Mouse (Mus musculus) kidney, postnatal 0 days (tissue): ENCODE data around the gene Ugt1a1. TPM values are rescaled to one million over a fixed set of nuclear protein-coding genes. Genes with fewer than 3 reads are reported as not detected.

Source experiments
- ATAC-seq: fragments of 200-750 bp; cut with Nextera tagmentation; replicated peaks from 2 replicates; pipeline ENCODE4 v1.8.0; 2017; ENCODE audit warnings: low read depth, moderate number of reproducible peaks, moderate TSS enrichment, moderate library complexity; ENCODE audit not compliant: low FRiP score
- DNase-seq: peaks from one replicate; pipeline ENCODE4 v3.0.0-alpha.2; 2016; ENCODE audit warnings: low spot score
- H3K27ac ChIP-seq: fragments of 300-500 bp; sonication (generic); 2 replicates; pipeline ENCODE4 v1.5.1; 2014; ENCODE audit warnings: mild to moderate bottlenecking
- H3K27me3 ChIP-seq: fragments of 300-500 bp; sonication (generic); 2 replicates; pipeline ENCODE4 v1.6.1; 2014; ENCODE audit warnings: low read length, mixed read lengths; ENCODE audit not compliant: insufficient read depth
- H3K36me3 ChIP-seq: fragments of 300-500 bp; sonication (generic); 2 replicates; pipeline ENCODE4 v1.6.1; 2014; ENCODE audit warnings: low read length, mixed read lengths; ENCODE audit not compliant: insufficient read depth
- H3K4me1 ChIP-seq: fragments of 300-500 bp; sonication (generic); replicated peaks from 2 replicates; pipeline ENCODE4 v1.6.1; 2014; ENCODE audit warnings: antibody characterized with exemption, low read length, mixed read lengths; ENCODE audit not compliant: insufficient read depth
- H3K4me2 ChIP-seq: fragments of 300-500 bp; sonication (generic); 2 replicates; pipeline ENCODE4 v1.6.1; 2014; ENCODE audit warnings: mild to moderate bottlenecking, low read length, moderate library complexity, mixed read lengths
- H3K4me3 ChIP-seq: fragments of 300-500 bp; sonication (generic); replicated peaks from 2 replicates; pipeline ENCODE4 v1.5.1; 2014; ENCODE audit warnings: low read depth, low read length
- H3K9ac ChIP-seq: fragments of 300-500 bp; sonication (generic); 2 replicates; pipeline ENCODE4 v1.6.1; 2014; ENCODE audit warnings: low read depth, low read length
- H3K9me3 ChIP-seq: fragments of 300-500 bp; sonication (generic); replicated peaks from 2 replicates; pipeline ENCODE4 v1.6.1; 2016; ENCODE audit warnings: low read length, inconsistent platforms, mixed read lengths
- CTCF ChIP-seq: IDR thresholded peaks from 2 replicates; pipeline ENCODE4 v1.5.1; 2016; ENCODE audit warnings: antibody characterized with exemption, low read depth, mild to moderate bottlenecking, moderate library complexity
- WGBS: fragments of 180-500 bp; shearing (Covaris S2); extraction: QIAGEN DNeasy Blood & Tissue Kit; methylation state at CpG from one replicate; pipeline ENCODE4 v1.1.7; 2014; 5-methylcytosine and 5-hydroxymethylcytosine counted together
- polyA plus RNA-seq: library from polyadenylated mRNA; unstranded; fragments of >200 nt; fragmentation: Nextera tagmentation; extraction: Ambion mirVana; gene quantifications from 2 replicates; pipeline ENCODE4 v1.2.1, GENCODE M21; 2015

Gene Ugt1a1
- polyA plus RNA-seq, 1 experiment from 2014 or later, result 6.2 TPM

DNA sequence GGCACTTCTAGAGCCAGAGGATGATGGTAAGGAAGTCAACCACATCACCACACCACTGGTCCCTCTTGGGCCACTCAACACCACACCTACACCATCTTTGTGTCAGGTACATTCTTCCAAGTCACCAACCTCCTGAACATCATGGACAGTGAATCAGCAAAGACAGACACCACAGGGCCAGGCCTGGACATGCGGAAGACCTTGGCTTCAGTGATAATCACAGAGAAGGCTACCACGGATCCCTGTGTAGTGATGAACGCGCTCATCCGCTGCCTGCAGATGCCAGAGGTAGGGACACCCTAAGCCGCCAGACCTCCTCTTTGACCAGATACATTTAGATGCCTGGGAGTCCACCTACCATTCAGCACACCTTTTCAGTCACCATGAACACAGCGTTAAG is 16.4 kb downstream of the Ugt1a1 start:
- H3K9me3 ChIP-seq, result peaks cover 42% of the 10 kb centered on the region; the same call in 1 of the 2 replicates
- no peak for ATAC-seq
- TF ChIP-seq CTCF, result no peak
- no peak for DNase-seq
- H3K4me2 ChIP-seq, result no peak overlapping the region
- H3K4me3 ChIP-seq, result no peak overlapping the region
- H3K27ac ChIP-seq, result no peak overlapping the region
- no peaks in the 10 kb centered on the region for H3K36me3 ChIP-seq
- no peaks in the 10 kb centered on the region for H3K4me1 ChIP-seq
- 71% methylated on average over 7 of the region's 7 CpGs for WGBS
- no peak overlapping the region for H3K9ac ChIP-seq
- no peaks in the 10 kb centered on the region for H3K27me3 ChIP-seq

DNA sequence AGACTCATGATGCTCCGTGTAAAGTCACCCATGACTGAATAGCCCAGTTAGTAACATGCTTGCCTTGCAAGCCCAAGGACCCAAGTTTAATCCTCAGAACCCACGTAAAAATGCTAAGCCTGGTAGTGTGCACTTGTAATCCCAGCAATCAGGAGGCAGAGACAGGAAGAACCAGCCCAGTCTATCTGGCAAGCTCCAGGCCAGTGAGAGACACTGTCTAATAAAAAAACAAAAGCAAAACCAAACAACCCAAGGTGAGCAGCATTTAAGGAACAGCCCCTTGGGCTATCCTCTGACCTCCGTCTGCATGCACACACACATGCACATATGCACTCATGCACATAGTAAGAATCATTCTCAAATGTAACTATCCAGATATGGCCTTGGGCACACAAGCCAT is 17.8 kb downstream of the Ugt1a1 start:
- H3K27ac ChIP-seq, result no peak overlapping the region
- H3K4me1 ChIP-seq, result no peaks in the 10 kb centered on the region
- DNase-seq (no peak), ATAC-seq (0 out of 2 replicates have a peak, but pooled peaks have one; percentile 4)
- no peak overlapping the region for H3K9ac ChIP-seq
- H3K36me3 ChIP-seq, result no peaks in the 10 kb centered on the region
- H3K4me3 ChIP-seq, result no peak overlapping the region
- TF ChIP-seq CTCF, result no peak
- H3K4me2 ChIP-seq, result no peak overlapping the region
- WGBS, result 81% methylated on average over 3 of the region's 3 CpGs
- H3K27me3 ChIP-seq, result no peaks in the 10 kb centered on the region
- H3K9me3 ChIP-seq, result peaks cover 55% of the 10 kb centered on the region; the same call in 1 of the 2 replicates

DNA sequence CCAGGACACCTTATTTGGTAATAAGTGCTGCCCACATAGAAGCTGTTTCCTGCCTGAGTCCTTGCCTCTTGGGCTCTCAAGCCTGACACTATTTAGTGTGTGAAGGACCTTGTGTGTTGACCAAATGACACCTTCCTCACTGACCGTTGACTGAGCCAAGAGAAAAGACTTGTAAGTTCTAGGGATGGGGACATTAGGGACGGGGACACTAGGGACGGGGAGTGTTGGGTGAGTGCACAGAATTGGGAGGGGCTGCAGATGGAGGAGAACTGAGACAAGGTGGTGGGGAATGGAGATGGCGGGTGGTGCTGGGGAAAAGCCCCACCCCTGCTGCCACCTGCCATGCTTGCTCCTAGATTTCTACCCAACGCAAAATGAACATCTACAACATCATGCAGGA is 18.2 kb downstream of the Ugt1a1 start:
- DNase-seq, result no peak
- no peaks in the 10 kb centered on the region for H3K36me3 ChIP-seq
- H3K4me2 ChIP-seq, result no peak overlapping the region
- TF ChIP-seq CTCF, result no peak
- H3K4me1 ChIP-seq, result no peaks in the 10 kb centered on the region
- no peak overlapping the region for H3K27ac ChIP-seq
- H3K4me3 ChIP-seq, result no peak overlapping the region
- no peaks in the 10 kb centered on the region for H3K27me3 ChIP-seq
- ATAC-seq, result 0 out of 2 replicates have a peak, but pooled peaks have one; percentile 0
- H3K9ac ChIP-seq, result no peak overlapping the region
- peaks cover 59% of the 10 kb centered on the region for H3K9me3 ChIP-seq
- WGBS, result 84% methylated on average over 5 of the region's 5 CpGs

GRCm38 (mm10) chr1:88230421-88230820 is 18.7 kb downstream of the Ugt1a1 start:
- H3K27me3 ChIP-seq, result no peaks in the 10 kb centered on the region
- H3K4me1 ChIP-seq, result no peaks in the 10 kb centered on the region
- whole genome bisulfite sequencing, result 72% methylated on average over 7 of the region's 7 CpGs
- no peak for DNase-seq
- TF ChIP-seq CTCF, result no peak
- H3K4me3 ChIP-seq, result no peak overlapping the region
- H3K36me3 ChIP-seq, result no peaks in the 10 kb centered on the region
- H3K4me2 ChIP-seq, result no peak overlapping the region
- no peak overlapping the region for H3K27ac ChIP-seq
- H3K9ac ChIP-seq, result no peak overlapping the region
- H3K9me3 ChIP-seq, result peaks cover 64% of the 10 kb centered on the region
- no peak for ATAC-seq

DNA sequence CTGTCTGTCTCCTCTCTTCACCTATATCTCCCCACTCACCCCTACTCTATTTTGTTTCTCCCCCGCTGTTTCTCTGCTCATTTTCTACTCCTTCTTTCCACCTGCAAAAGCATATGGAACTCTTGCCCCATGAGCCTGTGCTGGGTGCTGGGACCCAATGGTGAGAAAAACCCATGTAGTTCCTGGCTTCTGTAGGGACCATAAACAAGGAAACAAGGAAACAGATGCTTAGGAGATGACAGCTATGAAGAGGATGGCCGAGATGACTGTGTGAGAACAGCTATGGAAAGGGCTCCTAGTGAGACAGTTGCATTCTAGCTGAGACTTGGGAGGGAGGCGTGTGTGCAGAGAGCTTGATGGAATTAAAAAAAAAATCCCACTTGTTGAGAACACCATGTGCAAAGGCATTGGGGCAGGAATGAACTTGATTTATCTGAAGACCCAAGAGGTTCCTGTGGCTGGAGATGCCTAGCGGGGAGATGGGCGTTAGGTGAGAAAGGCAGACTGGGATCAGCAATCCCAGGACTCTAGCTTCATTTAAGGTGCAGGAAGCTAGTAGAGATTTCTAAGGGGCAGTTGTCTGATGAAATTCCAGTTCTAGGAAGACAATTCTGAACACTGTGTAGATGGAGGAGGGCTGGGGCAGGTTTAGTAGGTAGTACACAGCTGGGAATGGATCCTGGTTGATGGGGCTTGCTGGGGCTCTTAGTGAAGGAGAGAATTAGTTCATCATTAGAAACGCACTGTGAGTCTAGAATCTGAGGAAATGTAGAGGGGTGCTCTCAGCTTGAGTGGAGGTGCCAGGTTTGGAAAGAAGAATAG is 19.4 kb downstream of the Ugt1a1 start:
- no peaks in the 10 kb centered on the region for H3K36me3 ChIP-seq
- TF ChIP-seq CTCF, result no peak
- no peak overlapping the region for H3K27ac ChIP-seq
- WGBS, result 75% methylated on average over 6 of the region's 6 CpGs
- no peak overlapping the region for H3K4me2 ChIP-seq
- ATAC-seq (no peak), DNase-seq (no peak)
- no peak overlapping the region for H3K4me3 ChIP-seq
- H3K4me1 ChIP-seq, result no peaks in the 10 kb centered on the region
- no peaks in the 10 kb centered on the region for H3K27me3 ChIP-seq
- H3K9ac ChIP-seq, result no peak overlapping the region
- peaks cover 65% of the 10 kb centered on the region for H3K9me3 ChIP-seq

- ATAC-seq, result no peak
- Histone ChIP-seq H3K27ac (no peak overlapping the region), H3K4me1 (no peaks in the 10 kb centered on the region), H3K9ac (no peak overlapping the region), H3K4me3 (no peak overlapping the region), H3K4me2 (no peak overlapping the region), H3K9me3 (peaks cover 69% of the 10 kb centered on the region), H3K36me3 (no peaks in the 10 kb centered on the region), H3K27me3 (no peaks in the 10 kb centered on the region)
- no peak for TF ChIP-seq CTCF
- no peak for DNase-seq
- WGBS, result 66% methylated on average over 7 of the region's 7 CpGs
Measured at GRCm38 (mm10) chr1:88231803-88232499, 20.2 kb downstream of the Ugt1a1 start.
